Mouse (Mus musculus) liver, embryonic 14.5 days (tissue): Measurements from ENCODE around the gene Mab21l2.

ENCODE experiments used
- CTCF ChIP-seq: IDR thresholded peaks from 2 replicates; pipeline ENCODE4 v1.5.1; 2016; ENCODE audit warnings: antibody characterized with exemption, low read depth, control low read depth
- EP300 ChIP-seq: IDR thresholded peaks from 2 replicates; pipeline ENCODE4 v1.6.1; 2016; ENCODE audit warnings: antibody characterized with exemption, low read depth

DNA sequence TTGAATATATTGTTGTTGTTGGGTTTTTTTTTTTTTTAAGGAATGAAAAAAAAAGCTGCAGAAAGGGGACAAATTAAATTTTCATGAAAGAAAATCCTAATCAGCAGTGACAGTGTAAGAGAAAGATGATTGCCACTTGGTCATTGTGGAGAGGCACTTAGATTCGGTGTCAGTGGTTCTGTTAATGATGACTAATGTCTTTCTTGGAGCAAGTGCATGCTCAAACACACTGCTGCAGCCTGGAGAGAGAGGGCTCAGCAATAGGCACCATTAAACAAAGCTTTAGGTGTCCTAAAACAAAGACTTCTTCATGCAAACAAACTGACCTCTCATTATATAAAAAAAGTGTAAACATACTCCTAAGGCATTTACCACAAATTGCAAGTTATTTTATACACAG is 10.5 kb upstream of the Mab21l2 start:
- TF ChIP-seq CTCF = no peak
- no peak for TF ChIP-seq EP300
